Mouse (Mus musculus): ENCODE results near the gene Arhgef40. TPM values are rescaled to one million over a fixed set of nuclear protein-coding genes. Genes with fewer than 3 reads are reported as not detected.
"Not testable (repeated sequence)": the region's sequence is repeated elsewhere in the genome, so short reads cannot be mapped to it uniquely, and the experiment has no call there.

Arhgef40 gene
- polyA plus RNA-seq, 1 experiment from 2014 or later = 99.7 TPM

DNA sequence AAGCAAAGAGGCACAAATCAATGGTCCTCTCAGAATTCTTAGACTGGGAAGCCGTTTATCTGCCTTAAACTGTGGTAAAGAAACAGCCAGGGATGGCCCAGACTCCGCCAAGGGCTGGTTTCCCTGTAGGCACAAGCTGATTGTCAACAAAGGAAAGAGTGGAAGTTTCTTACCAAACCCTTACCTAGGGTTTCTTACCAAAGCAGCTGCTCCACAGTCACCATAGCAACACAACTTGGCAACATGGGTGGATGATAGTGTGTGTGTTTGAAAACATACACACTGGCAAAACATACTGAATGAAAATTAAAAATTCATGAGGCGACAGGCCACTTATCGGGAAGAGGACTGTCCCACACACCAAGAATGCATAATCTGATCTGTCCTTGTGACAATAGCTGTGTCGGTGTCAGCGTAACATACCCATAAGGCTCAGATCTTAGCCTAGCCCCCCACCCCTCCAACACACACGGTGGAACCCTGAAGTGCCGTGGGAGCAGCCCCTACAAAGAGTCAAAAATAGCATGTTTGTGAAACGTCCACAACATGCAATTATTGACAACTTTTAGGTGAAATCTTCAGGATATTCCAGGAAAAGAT lies 61.5 kb downstream of the Arhgef40 start:
- no peak for DNase-seq (ENCODE audit: low spot score)
- no peaks in the 10 kb centered on the region for H3K4me1 ChIP-seq (replicated peaks; ENCODE audit: control insufficient read depth, insufficient read depth, low read length)
- H3K4me3 ChIP-seq (ENCODE audit: low read depth, low read length) = no peak overlapping the region
- H3K9me3 ChIP-seq (ENCODE audit: control insufficient read depth, low read length) = no peaks in the 10 kb centered on the region
- ATAC-seq (replicated peaks; ENCODE audit: low FRiP score) = no peak
- H3K4me2 ChIP-seq (ENCODE audit: low read depth, low read length, severe bottlenecking) = no peak overlapping the region
- H3K9ac ChIP-seq (ENCODE audit: low read length) = no peak overlapping the region
- WGBS = 75% methylated on average over 9 of the region's 9 CpGs
- H3K27ac ChIP-seq (ENCODE audit: low read depth, low read length) = no peak overlapping the region
- H3K36me3 ChIP-seq (ENCODE audit: control insufficient read depth, insufficient read depth, low read length) = no peaks in the 10 kb centered on the region
- H3K27me3 ChIP-seq (ENCODE audit: control insufficient read depth, insufficient read depth, low read length) = no peaks in the 10 kb centered on the region

DNA sequence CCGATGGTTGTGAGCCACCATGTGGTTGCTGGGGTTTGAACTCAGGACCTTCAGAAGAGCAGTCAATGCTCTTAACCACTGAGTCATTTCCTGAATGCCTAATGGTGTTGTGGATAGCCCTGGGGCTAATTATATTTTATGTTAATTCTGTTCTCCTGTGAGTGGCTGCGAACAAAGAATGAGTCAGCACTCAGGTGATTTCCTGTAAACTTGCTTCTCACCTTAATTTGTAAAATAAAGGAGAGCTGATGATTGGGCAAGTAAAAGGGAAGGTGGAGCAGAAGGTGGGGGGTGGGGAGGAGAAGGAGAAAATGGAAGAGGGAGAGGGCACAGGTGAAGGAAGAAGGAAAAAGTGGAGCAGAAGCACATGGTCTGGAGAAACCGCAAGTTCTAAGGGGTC lies 68.2 kb downstream of the Arhgef40 start:
- H3K4me1 ChIP-seq (replicated peaks; ENCODE audit: control insufficient read depth, insufficient read depth, low read length); H3K9ac ChIP-seq (ENCODE audit: low read length); H3K9me3 ChIP-seq (ENCODE audit: control insufficient read depth, low read length); H3K4me2 ChIP-seq (ENCODE audit: low read depth, low read length, severe bottlenecking); H3K36me3 ChIP-seq (ENCODE audit: control insufficient read depth, insufficient read depth, low read length); ATAC-seq (replicated peaks; ENCODE audit: low FRiP score); DNase-seq (ENCODE audit: low spot score); H3K27me3 ChIP-seq (ENCODE audit: control insufficient read depth, insufficient read depth, low read length); H3K4me3 ChIP-seq (ENCODE audit: low read depth, low read length); H3K27ac ChIP-seq (ENCODE audit: low read depth, low read length): not testable (repeated sequence)
- 89% methylated on average over 3 of the region's 3 CpGs for WGBS

Other genes starting within 250 kb of the Arhgef40 start
- not detected in 2 replicates for gene Ang4, start 211.1 kb upstream of the Arhgef40 start, polyA plus RNA-seq (2014; fragmentation: Nextera tagmentation; extraction: Ambion mirVana)
- not detected in 2 replicates for gene AY358078, start 184.7 kb upstream of the Arhgef40 start, polyA plus RNA-seq (2014; fragmentation: Nextera tagmentation; extraction: Ambion mirVana)
- not detected in 2 replicates for gene Ear6, start 131.0 kb upstream of the Arhgef40 start, polyA plus RNA-seq (2014; fragmentation: Nextera tagmentation; extraction: Ambion mirVana)
- 48.1 and 60.0 TPM in 2 replicates for gene Mettl17, start 99.9 kb upstream of the Arhgef40 start, polyA plus RNA-seq (2014; fragmentation: Nextera tagmentation; extraction: Ambion mirVana)
- 0.45 and 0.89 TPM in 2 replicates for gene Slc39a2, start 91.8 kb upstream of the Arhgef40 start, polyA plus RNA-seq (2014; fragmentation: Nextera tagmentation; extraction: Ambion mirVana)
- gene Ndrg2, start 70.6 kb upstream of the Arhgef40 start, polyA plus RNA-seq (2014; fragmentation: Nextera tagmentation; extraction: Ambion mirVana) = 8.9 and 11.2 TPM in 2 replicates
- not detected in 2 replicates for gene Tppp2, start 66.3 kb upstream of the Arhgef40 start, polyA plus RNA-seq (2014; fragmentation: Nextera tagmentation; extraction: Ambion mirVana)
- not detected in 2 replicates for gene Rnase13, start 61.9 kb upstream of the Arhgef40 start, polyA plus RNA-seq (2014; fragmentation: Nextera tagmentation; extraction: Ambion mirVana)
- gene Tmem253, start 30.9 kb downstream of the Arhgef40 start, polyA plus RNA-seq (2014; fragmentation: Nextera tagmentation; extraction: Ambion mirVana) = 0.92 and 0.95 TPM in 2 replicates
- 105 and 116 TPM in 2 replicates for gene Zfp219, start 36.0 kb downstream of the Arhgef40 start, polyA plus RNA-seq (2014; fragmentation: Nextera tagmentation; extraction: Ambion mirVana)
- gene Olfr221, start 57.7 kb downstream of the Arhgef40 start, polyA plus RNA-seq (2014; fragmentation: Nextera tagmentation; extraction: Ambion mirVana) = not detected in 2 replicates
- gene Hnrnpc, start 119.3 kb downstream of the Arhgef40 start, polyA plus RNA-seq (2014; fragmentation: Nextera tagmentation; extraction: Ambion mirVana) = 937 and 1,003 TPM in 2 replicates
- 108 and 109 TPM in 2 replicates for gene Rpgrip1, start 126.0 kb downstream of the Arhgef40 start, polyA plus RNA-seq (2014; fragmentation: Nextera tagmentation; extraction: Ambion mirVana)
- gene Supt16, start 212.7 kb downstream of the Arhgef40 start, polyA plus RNA-seq (2014; fragmentation: Nextera tagmentation; extraction: Ambion mirVana) = 92.3 and 92.8 TPM in 2 replicates

All from forebrain, embryonic 11.5 days (tissue).